Mouse (Mus musculus) R1 (cell line): Measurements from ENCODE around the gene Arrdc1.
"Not testable (repeated sequence)": the region's sequence is repeated elsewhere in the genome, so short reads cannot be mapped to it uniquely, and the experiment has no call there.

Experiments used
- DNase-seq: peaks from one replicate; pipeline ENCODE4 v3.0.0-alpha.2; 2018; ENCODE audit warnings: low read depth, low spot score

The Arrdc1 gene

GRCm38 (mm10) chr2:24935057-24935796 is at the start of gene Arrdc1:
Gene Arrdc1, minus strand, starts transcription at chr2:24935252.
- DNase-seq = peak; percentile 98

GRCm38 (mm10) chr2:24976960-24977359 is 41.9 kb upstream of the Arrdc1 start:
- no peak for DNase-seq

- peak; percentile 91 for DNase-seq
These were observed 40.7 kb upstream of the Arrdc1 start, which contains the start of gene Pnpla7 for GRCm38 (mm10) chr2:24975704-24976297. Gene Pnpla7, plus strand, starts transcription at chr2:24976033.

GRCm38 (mm10) chr2:24974906-24975703 is 40.1 kb upstream of the Arrdc1 start, which contains the start of gene Mrpl41:
Gene Mrpl41, minus strand, starts transcription at chr2:24975098.
- DNase-seq = peak; percentile 96

- not testable (repeated sequence) for DNase-seq
These were observed 39.4 kb upstream of the Arrdc1 start for GRCm38 (mm10) chr2:24974452-24974851.

GRCm38 (mm10) chr2:24970386-24970785 is 35.3 kb upstream of the Arrdc1 start:
- DNase-seq = no peak

- DNase-seq = peak; percentile 91
These were observed 27.4 kb upstream of the Arrdc1 start, which contains the start of gene Dph7 for GRCm38 (mm10) chr2:24962304-24963000. Gene Dph7, plus strand, starts transcription at chr2:24962400.

GRCm38 (mm10) chr2:24960910-24961309 is 25.9 kb upstream of the Arrdc1 start:
- DNase-seq = no peak

- no peak for DNase-seq
These were observed 17.5 kb upstream of the Arrdc1 start for GRCm38 (mm10) chr2:24952537-24953055.

- peak; percentile 60 for DNase-seq
These were observed 15.1 kb upstream of the Arrdc1 start for GRCm38 (mm10) chr2:24950189-24950535.

- peak; percentile 96 for DNase-seq
These were observed 14.6 kb upstream of the Arrdc1 start, which contains the start of gene Zmynd19 for GRCm38 (mm10) chr2:24949421-24950188. Gene Zmynd19, plus strand, starts transcription at chr2:24949792.

GRCm38 (mm10) chr2:24944304-24944703 is 9.3 kb upstream of the Arrdc1 start:
- peak; percentile 62 for DNase-seq

GRCm38 (mm10) chr2:24942092-24942491 is 7.0 kb upstream of the Arrdc1 start:
- no peak for DNase-seq

- no peak for DNase-seq
These were observed 550 bp downstream of the Arrdc1 start for GRCm38 (mm10) chr2:24934441-24934963.

- DNase-seq = no peak
These were observed 5.5 kb downstream of the Arrdc1 start for GRCm38 (mm10) chr2:24929593-24929992.

- DNase-seq = peak; percentile 56
These were observed 5.9 kb downstream of the Arrdc1 start for GRCm38 (mm10) chr2:24929119-24929518.

- peak; percentile 39 for DNase-seq
These were observed 7.1 kb downstream of the Arrdc1 start for GRCm38 (mm10) chr2:24927810-24928479.

- DNase-seq = no peak
These were observed 8.1 kb downstream of the Arrdc1 start for GRCm38 (mm10) chr2:24926965-24927358.

- DNase-seq = no peak
These were observed 8.6 kb downstream of the Arrdc1 start for GRCm38 (mm10) chr2:24926345-24926964.
